ENCODE assay signal across 23 mouse cellular contexts in genomic region chr19:5553802-5554201, GRCm38 (mm10). TPM values are rescaled to one million over a fixed set of nuclear protein-coding genes. Genes with fewer than 3 reads are reported as not detected.
A peak's percentile ranks its signal among the peaks of the same experiment; 100 is the strongest.
DNase-seq lines count a peak whose midpoint lies in the region; ATAC-seq and TF ChIP-seq lines count a peak whose summit lies in the region.
"Had no signal": no experiment of that assay in that cellular context is flagged by ENCODE, and none has a peak within 500 bp of the region (broad histone marks: within the 10 kb centered on the region; RNA-seq: fewer than 3 reads in every experiment).

No protein-coding gene starts in this region.

- no peaks in the 10 kb centered on the region for H3K9me3 ChIP-seq in lung, postnatal 0 days (ENCODE audit: low read length)
- H3K9me3 ChIP-seq: liver, embryonic 12.5 days; lung, embryonic 15.5 days; midbrain, embryonic 13.5 days had no signal

- H3K36me3 ChIP-seq in lung, postnatal 0 days (ENCODE audit: insufficient read depth, low read length) = peaks cover 4% of the 10 kb centered on the region; the same call in 1 of the 2 replicates
- H3K36me3 ChIP-seq: liver, embryonic 12.5 days; lung, embryonic 15.5 days; midbrain, embryonic 13.5 days had no signal

- H3K4me1 ChIP-seq in lung, postnatal 0 days (ENCODE audit: insufficient read depth, low read depth, low read length) = no peaks in the 10 kb centered on the region
- no peaks in the 10 kb centered on the region for H3K4me1 ChIP-seq in lung, adult 2 months (ENCODE audit: control insufficient read depth, insufficient read depth, low read length)
- H3K4me1 ChIP-seq: liver, embryonic 12.5 days; midbrain, embryonic 13.5 days had no signal

- TF ChIP-seq CTCF in lung, postnatal 0 days (IDR thresholded peaks at IDR 0.05) = no peak
- TF ChIP-seq CTCF in lung, adult 2 months (IDR thresholded peaks at IDR 0.05; ENCODE audit: insufficient read depth, low read length) = no peak

- no peak overlapping the region for H3K4me2 ChIP-seq in lung, postnatal 0 days (replicated peaks; ENCODE audit: low read depth, low read length)
- H3K4me2 ChIP-seq: liver, embryonic 12.5 days; lung, embryonic 15.5 days; midbrain, embryonic 13.5 days had no signal

- TF ChIP-seq POLR2A in lung, adult 2 months (IDR thresholded peaks at IDR 0.05; ENCODE audit: borderline replicate concordance, extremely low read depth, low read depth, low read length) = no peak

- DNase-seq in lung, postnatal 0 days (ENCODE audit: low spot score) = peak; percentile 52
- DNase-seq in lung, adult 2 months = no peak
- peak; percentile 46 for DNase-seq in kidney, adult 9 months
- DNase-seq in kidney, postnatal 36 days = peak; percentile 44 to 54
- DNase-seq in embryo, embryonic 9.5 days (ENCODE audit: extremely low spot score) = no peak
- DNase-seq in layer of hippocampus, postnatal 36 days = no peak
- DNase-seq in ovary, postnatal 10 days (ENCODE audit: low spot score) = no peak
- DNase-seq: adrenal gland, adult 2 months; cerebellum, adult 9-11 months; gastrocnemius, postnatal 25 days; heart, adult 2 months; layer of hippocampus, adult 9-11 months; right cerebral cortex, postnatal 4 days had no signal

- no peak overlapping the region for H3K4me3 ChIP-seq in lung, postnatal 0 days (ENCODE audit: low read depth, low read length)
- no peak overlapping the region for H3K4me3 ChIP-seq in lung, adult 2 months (replicated peaks; ENCODE audit: extremely low read depth, low read depth, low read length)
- H3K4me3 ChIP-seq: heart, adult 2 months; liver, embryonic 12.5 days; lung, embryonic 15.5 days; midbrain, embryonic 13.5 days had no signal

- H3K27me3 ChIP-seq in lung, postnatal 0 days (replicated peaks; ENCODE audit: insufficient read depth, low read length) = peaks cover 1% of the 10 kb centered on the region

- TF ChIP-seq EP300 in lung, postnatal 0 days (IDR thresholded peaks at IDR 0.05) = no peak

- WGBS in lung, postnatal 0 days = 47% methylated on average over 8 of the region's 8 CpGs
- 63% methylated on average over 8 of the region's 8 CpGs for WGBS in lung, adult 2 months

- H3K27ac ChIP-seq in lung, postnatal 0 days (ENCODE audit: low read length) = no peak overlapping the region
- H3K27ac ChIP-seq: heart, adult 2 months; liver, embryonic 12.5 days; lung, embryonic 15.5 days; midbrain, embryonic 13.5 days had no signal

- peak; percentile 68 for ATAC-seq in lung, postnatal 0 days
- ATAC-seq: forebrain, embryonic 16.5 days; hindbrain, embryonic 16.5 days; liver, embryonic 12.5 days; midbrain, embryonic 13.5 days had no signal

- no peak overlapping the region for H3K9ac ChIP-seq in lung, postnatal 0 days (replicated peaks; ENCODE audit: low read depth)
- H3K9ac ChIP-seq: liver, embryonic 12.5 days; lung, embryonic 15.5 days; midbrain, embryonic 13.5 days had no signal

RNA-seq across cellular contexts. Expression of gene Ovol1, which starts 6.6 kb away (rescaled TPM):
- 2.1 and 2.2 TPM in 2 replicates for polyA plus RNA-seq in lung, postnatal 0 days (2015; fragmentation: Nextera tagmentation; extraction: Ambion mirVana)
- 2.3 and 11.2 TPM in 2 replicates for polyA plus RNA-seq in lung, adult 2 months (2012; rRNA removed)
- not detected for total RNA-seq in layer of hippocampus, postnatal 36 days (2021)
- total RNA-seq: adrenal gland, adult 2 months; gastrocnemius, postnatal 25 days; heart, adult 2 months; hematopoietic stem cell, adult 5-6 weeks; left cerebral cortex, adult 8-10 months had no signal
- polyA plus RNA-seq: adrenal gland, adult 2 months; heart, embryonic 14.5 days; liver, embryonic 12.5 days; midbrain, embryonic 13.5 days; neural tube, embryonic 14.5 days had no signal

RNA-seq across cellular contexts. Expression of gene Ap5b1, which starts 14.0 kb away (rescaled TPM):
- polyA plus RNA-seq in lung, postnatal 0 days (2015; fragmentation: Nextera tagmentation; extraction: Ambion mirVana) = 3.9 and 4.3 TPM in 2 replicates
- 14.5 and 15.3 TPM in 2 replicates for polyA plus RNA-seq in lung, adult 2 months (2012; rRNA removed)
- total RNA-seq in layer of hippocampus, postnatal 36 days (2021) = 1 to 10 TPM; 5.8 to 7.0 TPM

RNA-seq across cellular contexts. Expression of gene Snx32, which starts 43.5 kb away (rescaled TPM):
- 3.6 and 3.7 TPM in 2 replicates for polyA plus RNA-seq in lung, postnatal 0 days (2015; fragmentation: Nextera tagmentation; extraction: Ambion mirVana)
- 8.8 and 15.6 TPM in 2 replicates for polyA plus RNA-seq in lung, adult 2 months (2012; rRNA removed)
- 10 to 100 TPM; 80.5 to 83.5 TPM for total RNA-seq in layer of hippocampus, postnatal 36 days (2021)

RNA-seq across cellular contexts. Expression of gene Rnaseh2c, which starts 47.9 kb away (rescaled TPM):
- polyA plus RNA-seq in lung, postnatal 0 days (2015; fragmentation: Nextera tagmentation; extraction: Ambion mirVana) = 59.6 and 68.5 TPM in 2 replicates
- 38.6 and 47.6 TPM in 2 replicates for polyA plus RNA-seq in lung, adult 2 months (2012; rRNA removed)
- 10 to 100 TPM; 80.2 to 88.0 TPM for total RNA-seq in layer of hippocampus, postnatal 36 days (2021)

RNA-seq across cellular contexts. Expression of gene 1700020D05Rik, which starts 50.2 kb away (rescaled TPM):
- not detected in 2 replicates for polyA plus RNA-seq in lung, postnatal 0 days (2015; fragmentation: Nextera tagmentation; extraction: Ambion mirVana)
- 1.1 and 1.2 TPM in 2 replicates for polyA plus RNA-seq in lung, adult 2 months (2012; rRNA removed)
- 1 to 10 TPM; 5.4 to 8.8 TPM for total RNA-seq in layer of hippocampus, postnatal 36 days (2021)
- polyA plus RNA-seq: embryonic facial prominence, embryonic 14.5 days; liver, embryonic 12.5 days had no signal

Comparison
In these comparisons a context has a peak if more than half of its experiments do, and no peak if none do; other contexts are left out.
1. DNase-seq: peak in lung, postnatal 0 days (single experiment), kidney, adult 9 months (single experiment) and kidney, postnatal 36 days (2 of 2); none in lung, adult 2 months (single experiment), embryo, embryonic 9.5 days (single experiment), layer of hippocampus, postnatal 36 days (0 of 2) and ovary, postnatal 10 days (single experiment).